Mouse (Mus musculus) bone marrow, adult 2 months (tissue): ENCODE measurements around the gene Lgals2. TPM values are rescaled to one million over a fixed set of nuclear protein-coding genes. Genes with fewer than 3 reads are reported as not detected.

Experiments
- H3K27ac ChIP-seq: fragments of 200-500 bp; 2 replicates; pipeline ENCODE4 v1.5.1; 2012; ENCODE audit warnings: low read depth, mild to moderate bottlenecking, control low read depth, inconsistent platforms, low read length; ENCODE audit not compliant: control insufficient read depth, poor library complexity, insufficient read depth
- H3K4me1 ChIP-seq: fragments of 200-500 bp; 2 replicates; pipeline ENCODE4 v1.6.1; 2011; ENCODE audit warnings: low read length; ENCODE audit not compliant: control insufficient read depth, insufficient read depth
- H3K4me3 ChIP-seq: fragments of 200-500 bp; replicated peaks from 2 replicates; pipeline ENCODE3; 2011; ENCODE audit warnings: mild to moderate bottlenecking, low read depth, low read length, control low read depth; ENCODE audit not compliant: control insufficient read depth
- CTCF ChIP-seq: fragments of 200-500 bp; IDR thresholded peaks from 2 replicates; pipeline ENCODE4 v1.5.1; 2011; ENCODE audit warnings: low read length, control low read depth; ENCODE audit not compliant: control insufficient read depth, insufficient read depth
- POLR2A ChIP-seq: fragments of 200-500 bp; IDR thresholded peaks from 2 replicates; pipeline ENCODE4 v1.6.1; 2011; ENCODE audit warnings: low read depth, mild to moderate bottlenecking, control low read depth, low read length, borderline replicate concordance; ENCODE audit not compliant: control insufficient read depth
- WGBS: fragments of 180-500 bp; shearing (Covaris S2); methylation state at CpG from one replicate; pipeline ENCODE4 v1.1.7; 2018; 5-methylcytosine and 5-hydroxymethylcytosine counted together
- polyA plus RNA-seq: library from polyadenylated mRNA; stranded (reverse); fragments of >200 nt; gene quantifications from 2 replicates; pipeline ENCODE4 v1.2.4, GENCODE M21; 2011; ENCODE audit warnings: low replicate concordance; ENCODE audit not compliant: missing spikeins, insufficient read depth, insufficient read length

The Lgals2 gene
- polyA plus RNA-seq: not detected in 2 replicates

DNA sequence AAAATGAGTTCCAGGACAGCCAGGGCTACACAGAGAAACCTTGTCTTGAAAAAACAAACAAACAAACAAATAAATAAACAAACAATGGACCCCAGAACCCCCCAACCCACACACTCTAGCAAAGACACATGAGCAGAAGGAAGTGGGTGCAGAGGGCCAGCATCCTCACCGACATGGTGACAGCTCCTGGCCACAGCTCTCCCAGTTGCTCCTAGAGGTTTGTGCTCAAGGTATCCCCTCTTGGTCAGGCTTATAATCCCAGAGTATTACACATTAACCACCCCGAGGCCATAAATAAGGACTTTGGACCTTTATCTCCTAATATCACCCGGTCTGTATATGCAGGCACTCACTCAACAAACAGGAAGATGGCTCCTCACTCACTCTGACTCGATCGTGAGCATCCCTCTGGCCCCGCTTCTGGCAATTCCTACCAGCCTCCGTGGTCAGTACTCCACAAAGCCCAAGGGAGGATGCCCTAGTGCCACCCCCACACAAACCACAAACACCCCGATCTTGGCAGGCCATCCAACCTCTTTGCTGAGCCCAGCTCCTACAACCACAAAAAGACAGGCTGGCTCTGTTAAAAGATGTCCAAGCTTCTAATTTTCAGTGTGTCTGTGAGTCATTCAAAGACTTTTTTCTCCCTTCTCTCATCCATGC is at the start of gene Lgals2:
Lgals2 (minus strand) TSS at position 227 of the 663 bp plus-strand sequence.
- no peak within 1 kb of the TSS for H3K27ac ChIP-seq
- H3K4me3 ChIP-seq: no peak within 1 kb of the TSS
- 30% methylated on average over 8 of the region's 8 CpGs for WGBS
- no peaks in the 10 kb centered on the region; the same call in 1 of the 2 replicates for H3K4me1 ChIP-seq
- TF ChIP-seq CTCF (no peak), POLR2A (no peak)

- 3% methylated on average over 2 of the region's 2 CpGs for WGBS
- Histone ChIP-seq H3K4me1 (peaks cover 9% of the 10 kb centered on the region), H3K27ac (no peak overlapping the region), H3K4me3 (no peak overlapping the region)
- TF ChIP-seq CTCF (peak; percentile 84), POLR2A (no peak)
Measured at GRCm38 (mm10) chr15:78903243-78903642, 47.9 kb upstream of the Lgals2 start.

DNA sequence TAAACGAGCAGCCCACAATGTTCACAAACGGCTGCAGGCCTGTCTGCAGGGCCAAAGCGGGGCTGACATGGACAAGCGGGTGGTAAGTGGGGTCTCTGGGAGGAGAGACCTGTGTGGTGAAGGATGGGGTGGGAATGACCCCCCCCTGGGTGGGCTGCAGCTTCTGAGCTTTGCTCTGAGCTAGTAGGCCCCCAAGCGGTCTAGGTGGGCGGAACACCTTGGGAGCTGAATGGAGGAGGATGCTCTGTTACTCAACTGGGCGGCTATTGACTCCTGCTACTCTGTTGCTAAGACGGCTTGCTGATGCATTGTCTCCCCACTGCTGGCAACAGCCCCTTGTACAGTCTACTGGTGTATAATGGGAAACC is 46.1 kb upstream of the Lgals2 start:
- no peak overlapping the region for H3K27ac ChIP-seq
- TF ChIP-seq POLR2A: no peak
- no peak for TF ChIP-seq CTCF
- WGBS: 68% methylated on average over 8 of the region's 8 CpGs
- no peak overlapping the region for H3K4me3 ChIP-seq
- peaks cover 13% of the 10 kb centered on the region for H3K4me1 ChIP-seq

DNA sequence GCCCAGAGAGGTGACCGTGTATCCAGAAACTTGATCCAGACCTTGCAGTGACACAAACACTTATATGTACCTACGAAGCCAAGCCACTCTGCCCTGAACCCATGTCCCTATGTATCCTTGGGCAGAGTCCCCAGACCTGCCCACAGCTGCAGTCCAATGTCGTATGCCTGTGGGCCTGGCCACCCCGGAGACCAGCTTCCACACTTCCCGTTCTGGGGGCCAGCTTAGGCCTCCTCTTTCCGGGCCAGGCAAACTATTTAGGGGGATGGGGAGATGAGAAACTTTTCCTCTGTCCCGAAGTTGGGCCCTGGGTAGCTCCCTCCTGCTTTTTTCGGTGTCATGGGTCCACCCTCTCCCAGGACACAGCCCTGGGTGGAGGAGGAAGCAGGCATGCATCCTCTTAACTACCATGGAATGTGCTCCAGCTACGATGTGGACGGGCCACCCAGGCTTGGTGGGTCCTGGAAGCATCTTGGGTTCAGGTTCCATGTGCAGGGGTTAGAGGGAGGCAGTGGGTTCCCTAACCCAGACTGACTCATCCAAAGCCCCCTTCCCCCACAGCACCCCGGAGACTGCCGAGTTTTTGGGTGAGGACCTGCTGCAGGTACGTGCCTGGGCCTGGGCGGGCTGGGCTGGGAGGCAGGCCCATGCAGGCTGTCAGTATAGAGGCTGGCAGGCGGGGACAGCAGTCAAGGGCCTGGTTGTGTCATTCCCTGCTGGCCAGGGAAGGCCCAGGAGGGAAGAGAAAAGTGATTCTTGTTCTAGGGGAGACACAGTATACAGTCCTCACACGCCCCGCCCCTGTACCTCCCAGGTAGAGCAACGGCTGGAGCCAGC is 45.5 kb upstream of the Lgals2 start:
- H3K4me1 ChIP-seq: peaks cover 19% of the 10 kb centered on the region

GRCm38 (mm10) chr15:78899740-78900584 is 44.6 kb upstream of the Lgals2 start, which contains the start of gene Sh3bp1:
Gene Sh3bp1 (plus strand): TSS chr15:78899768.
- peaks cover 21% of the 10 kb centered on the region for H3K4me1 ChIP-seq
- TF ChIP-seq POLR2A (peak; percentile 59; the same call in 1 of the 2 replicates), CTCF (no peak)
- H3K27ac ChIP-seq: peak within 1 kb of the TSS; percentile 88
- WGBS: under 1% methylated on average over 47 of the region's 47 CpGs
- peak within 1 kb of the TSS; percentile 88 for H3K4me3 ChIP-seq

More for the DNA sequence above, 45.5 kb upstream of the Lgals2 start:
- TF ChIP-seq POLR2A (no peak), CTCF (no peak)
- 24% methylated on average over 18 of the region's 18 CpGs for WGBS
- peak overlapping the region; percentile 88 for H3K4me3 ChIP-seq
- H3K27ac ChIP-seq: peak overlapping the region; percentile 88

GRCm38 (mm10) chr15:78899409-78899739 is 44.0 kb upstream of the Lgals2 start, which contains the start of gene Gm49510:
Gene Gm49510 (plus strand): TSS chr15:78899667.
- Histone ChIP-seq H3K27ac (peak within 1 kb of the TSS; percentile 88), H3K4me3 (peak within 1 kb of the TSS; percentile 88), H3K4me1 (peaks cover 25% of the 10 kb centered on the region)
- WGBS: under 1% methylated on average over 20 of the region's 20 CpGs
- TF ChIP-seq CTCF: no peak
- TF ChIP-seq POLR2A: no peak

DNA sequence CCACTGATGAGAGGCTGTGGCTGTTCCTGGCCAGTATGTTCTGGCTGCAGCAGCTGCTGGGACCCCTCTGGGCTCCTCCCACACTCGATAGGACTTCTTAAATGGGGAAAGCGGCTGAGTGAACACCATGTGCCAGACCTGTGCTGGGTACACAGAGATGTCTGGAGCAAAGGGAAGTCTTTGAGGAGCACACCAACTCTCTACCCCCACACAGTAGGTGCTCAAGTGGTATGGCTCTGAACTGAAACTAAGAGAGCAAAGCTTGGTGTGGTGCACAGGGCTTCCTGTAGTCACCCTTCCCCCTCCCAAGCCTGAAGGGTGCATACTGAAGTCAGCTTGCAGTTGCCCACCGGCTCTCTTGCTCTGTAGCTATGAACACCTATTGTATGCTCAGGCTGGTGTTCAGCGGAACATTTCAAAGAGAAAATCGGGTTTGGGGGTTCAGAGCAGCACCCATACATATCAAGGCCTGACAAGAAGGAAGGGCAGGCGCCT is 43.2 kb upstream of the Lgals2 start:
- TF ChIP-seq POLR2A (no peak), CTCF (no peak)
- whole genome bisulfite sequencing: 10% methylated on average over 6 of the region's 6 CpGs
- H3K4me3 ChIP-seq: peak overlapping the region; percentile 33
- H3K4me1 ChIP-seq: peaks cover 25% of the 10 kb centered on the region
- peak overlapping the region; percentile 88 for H3K27ac ChIP-seq
